Mouse (Mus musculus) limb, embryonic 14.5 days (tissue): ENCODE results near the gene Slc35g3. TPM values are rescaled to one million over a fixed set of nuclear protein-coding genes. Genes with fewer than 3 reads are reported as not detected.

Source experiments
- ATAC-seq: fragments of 200-750 bp; cut with Nextera tagmentation; 2 replicates; pipeline ENCODE4 v1.8.0; 2017; ENCODE audit warnings: low read depth, moderate number of reproducible peaks, moderate TSS enrichment; ENCODE audit not compliant: low FRiP score
- DNase-seq: peaks from one replicate; pipeline ENCODE4 v3.0.0-alpha.2; 2015; ENCODE audit warnings: low spot score
- H3K27ac ChIP-seq: fragments of 300-500 bp; sonication (generic); replicated peaks from 2 replicates; pipeline ENCODE4 v1.5.1; 2014; ENCODE audit warnings: low read depth, mild to moderate bottlenecking, low read length, moderate library complexity, mixed read lengths
- H3K27me3 ChIP-seq: fragments of 300-500 bp; sonication (generic); 2 replicates; pipeline ENCODE4 v1.6.1; 2014; ENCODE audit warnings: low read length, mixed read lengths; ENCODE audit not compliant: control insufficient read depth, insufficient read depth
- H3K36me3 ChIP-seq: fragments of 300-500 bp; sonication (generic); 2 replicates; pipeline ENCODE4 v1.6.1; 2014; ENCODE audit warnings: mild to moderate bottlenecking, low read length, moderate library complexity, mixed read lengths; ENCODE audit not compliant: control insufficient read depth, insufficient read depth
- H3K4me1 ChIP-seq: fragments of 300-500 bp; sonication (generic); 2 replicates; pipeline ENCODE4 v1.6.1; 2014; ENCODE audit warnings: antibody characterized with exemption, low read length, mixed read lengths; ENCODE audit not compliant: control insufficient read depth, insufficient read depth
- H3K4me2 ChIP-seq: fragments of 300-500 bp; sonication (generic); replicated peaks from 2 replicates; pipeline ENCODE4 v1.6.1; 2014; ENCODE audit warnings: low read depth, mild to moderate bottlenecking, low read length, moderate library complexity; ENCODE audit not compliant: severe bottlenecking
- H3K4me3 ChIP-seq: fragments of 300-500 bp; sonication (generic); replicated peaks from 2 replicates; pipeline ENCODE4 v1.5.1; 2014; ENCODE audit warnings: low read length
- H3K9ac ChIP-seq: fragments of 300-500 bp; sonication (generic); 2 replicates; pipeline ENCODE4 v1.6.1; 2014; ENCODE audit warnings: mild to moderate bottlenecking, low read depth, low read length, moderate library complexity; ENCODE audit not compliant: severe bottlenecking
- H3K9me3 ChIP-seq: fragments of 300-500 bp; sonication (generic); 2 replicates; pipeline ENCODE4 v1.6.1; 2016; ENCODE audit warnings: low read length; ENCODE audit not compliant: control insufficient read depth
- POLR2A ChIP-seq: fragments of 200-500 bp; IDR thresholded peaks from 2 replicates; pipeline ENCODE4 v1.8.0; 2012; ENCODE audit warnings: inconsistent platforms, mild to moderate bottlenecking, moderate library complexity, borderline replicate concordance; ENCODE audit not compliant: insufficient read depth, insufficient read length; ENCODE audit errors: extremely low read depth
- WGBS: fragments of 180-500 bp; shearing (Covaris S2); extraction: QIAGEN DNeasy Blood & Tissue Kit; methylation state at CpG from one replicate; pipeline ENCODE4 v1.1.7; 2014; 5-methylcytosine and 5-hydroxymethylcytosine counted together
- polyA plus RNA-seq, 2 experiments: library from polyadenylated mRNA; depleted of rRNA in 1 of 2; stranded (reverse) in 1 of 2; unstranded in 1 of 2; fragments of >200 nt; fragmentation: Nextera tagmentation in 1 of 2; extraction: Ambion mirVana in 1 of 2; gene quantifications; 2 replicates each; pipeline versions ENCODE4 v1.2.1 to v1.2.3; 2012 to 2014

Gene Slc35g3
- polyA plus RNA-seq, 2 experiments = 0.21 to 0.23 TPM

- Histone ChIP-seq H3K4me3 (no peak overlapping the region), H3K9me3 (no peaks in the 10 kb centered on the region), H3K4me1 (0 out of 2 replicates have a peak, but pooled peaks cover 5% of the 10 kb centered on the region), H3K4me2 (no peak overlapping the region), H3K36me3 (no peaks in the 10 kb centered on the region), H3K9ac (no peak overlapping the region), H3K27me3 (no peaks in the 10 kb centered on the region), H3K27ac (no peak overlapping the region)
- no peak for TF ChIP-seq POLR2A
- WGBS = 77% methylated on average over 20 of the region's 20 CpGs
- DNase-seq = no peak
- no peak for ATAC-seq
These were observed 48.7 kb downstream of the Slc35g3 start for GRCm38 (mm10) chr11:69712954-69713672.

- H3K4me2 ChIP-seq = no peak overlapping the region
- peaks cover 3% of the 10 kb centered on the region; the same call in 1 of the 2 replicates for H3K4me1 ChIP-seq
- H3K27ac ChIP-seq = no peak overlapping the region
- no peak for ATAC-seq
- H3K9me3 ChIP-seq = no peaks in the 10 kb centered on the region
- no peak overlapping the region for H3K9ac ChIP-seq
- H3K4me3 ChIP-seq = no peak overlapping the region
- H3K27me3 ChIP-seq = no peaks in the 10 kb centered on the region
- H3K36me3 ChIP-seq = no peaks in the 10 kb centered on the region
- no peak for TF ChIP-seq POLR2A
- DNase-seq = no peak
- WGBS = 88% methylated on average over 2 of the region's 2 CpGs
These were observed 50.7 kb downstream of the Slc35g3 start for GRCm38 (mm10) chr11:69711082-69711481.

GRCm38 (mm10) chr11:69710470-69710869 is 51.3 kb downstream of the Slc35g3 start:
- Histone ChIP-seq H3K27me3 (no peaks in the 10 kb centered on the region), H3K4me1 (no peaks in the 10 kb centered on the region; the same call in 1 of the 2 replicates), H3K9me3 (no peaks in the 10 kb centered on the region), H3K36me3 (no peaks in the 10 kb centered on the region), H3K4me3 (no peak overlapping the region), H3K9ac (no peak overlapping the region), H3K4me2 (no peak overlapping the region), H3K27ac (no peak overlapping the region)
- WGBS = 80% methylated on average over 3 of the region's 3 CpGs
- DNase-seq = no peak
- TF ChIP-seq POLR2A = no peak
- ATAC-seq = no peak

Other genes starting within 250 kb of the Slc35g3 start
Only the 30 nearest of the 43 such genes appear.
- 17.9 and 20.6 TPM in 2 replicates for gene Atp1b2, start 156.0 kb downstream of the Slc35g3 start, polyA plus RNA-seq (2012; rRNA removed)
- gene Atp1b2, start 156.0 kb downstream of the Slc35g3 start, polyA plus RNA-seq (2014; fragmentation: Nextera tagmentation; extraction: Ambion mirVana) = 9.1 and 10.4 TPM in 2 replicates
- 0.05 TPM in 1 of 2 replicates, not detected in the other for gene Shbg, start 144.1 kb downstream of the Slc35g3 start, polyA plus RNA-seq (2012; rRNA removed)
- gene Shbg, start 144.1 kb downstream of the Slc35g3 start, polyA plus RNA-seq (2014; fragmentation: Nextera tagmentation; extraction: Ambion mirVana) = not detected in 2 replicates
- gene Sat2, start 139.9 kb downstream of the Slc35g3 start, polyA plus RNA-seq (2012; rRNA removed) = 14.2 and 21.1 TPM in 2 replicates
- 16.5 and 20.1 TPM in 2 replicates for gene Sat2, start 139.9 kb downstream of the Slc35g3 start, polyA plus RNA-seq (2014; fragmentation: Nextera tagmentation; extraction: Ambion mirVana)
- gene Fxr2, start 129.0 kb downstream of the Slc35g3 start, polyA plus RNA-seq (2012; rRNA removed) = 122 and 125 TPM in 2 replicates
- gene Fxr2, start 129.0 kb downstream of the Slc35g3 start, polyA plus RNA-seq (2014; fragmentation: Nextera tagmentation; extraction: Ambion mirVana) = 28.9 and 33.8 TPM in 2 replicates
- gene Sox15, start 106.7 kb downstream of the Slc35g3 start, polyA plus RNA-seq (2012; rRNA removed) = 1.5 and 2.1 TPM in 2 replicates
- gene Sox15, start 106.7 kb downstream of the Slc35g3 start, polyA plus RNA-seq (2014; fragmentation: Nextera tagmentation; extraction: Ambion mirVana) = 1.0 and 3.0 TPM in 2 replicates
- gene Mpdu1, start 99.3 kb downstream of the Slc35g3 start, polyA plus RNA-seq (2012; rRNA removed) = 117 and 155 TPM in 2 replicates
- 28.9 and 30.8 TPM in 2 replicates for gene Mpdu1, start 99.3 kb downstream of the Slc35g3 start, polyA plus RNA-seq (2014; fragmentation: Nextera tagmentation; extraction: Ambion mirVana)
- gene Cd68, start 95.8 kb downstream of the Slc35g3 start, polyA plus RNA-seq (2012; rRNA removed) = 16.6 and 24.3 TPM in 2 replicates
- gene Cd68, start 95.8 kb downstream of the Slc35g3 start, polyA plus RNA-seq (2014; fragmentation: Nextera tagmentation; extraction: Ambion mirVana) = 20.5 and 24.7 TPM in 2 replicates
- 887 and 919 TPM in 2 replicates for gene Eif4a1, start 89.5 kb downstream of the Slc35g3 start, polyA plus RNA-seq (2012; rRNA removed)
- gene Eif4a1, start 89.5 kb downstream of the Slc35g3 start, polyA plus RNA-seq (2014; fragmentation: Nextera tagmentation; extraction: Ambion mirVana) = 547 and 561 TPM in 2 replicates
- gene Senp3, start 79.9 kb downstream of the Slc35g3 start, polyA plus RNA-seq (2012; rRNA removed) = 172 and 297 TPM in 2 replicates
- gene Senp3, start 79.9 kb downstream of the Slc35g3 start, polyA plus RNA-seq (2014; fragmentation: Nextera tagmentation; extraction: Ambion mirVana) = 95.4 and 99.0 TPM in 2 replicates
- gene Tnfsf13, start 76.2 kb downstream of the Slc35g3 start, polyA plus RNA-seq (2012; rRNA removed) = 4.4 and 5.2 TPM in 2 replicates
- 0.77 and 0.98 TPM in 2 replicates for gene Tnfsf13, start 76.2 kb downstream of the Slc35g3 start, polyA plus RNA-seq (2014; fragmentation: Nextera tagmentation; extraction: Ambion mirVana)
- gene Tnfsf12, start 66.1 kb downstream of the Slc35g3 start, polyA plus RNA-seq (2012; rRNA removed) = 22.9 and 31.6 TPM in 2 replicates
- 13.7 and 15.2 TPM in 2 replicates for gene Tnfsf12, start 66.1 kb downstream of the Slc35g3 start, polyA plus RNA-seq (2014; fragmentation: Nextera tagmentation; extraction: Ambion mirVana)
- gene Tnfsfm13, start 65.9 kb downstream of the Slc35g3 start, polyA plus RNA-seq (2012; rRNA removed) = 3.8 and 6.9 TPM in 2 replicates
- gene Tnfsfm13, start 65.9 kb downstream of the Slc35g3 start, polyA plus RNA-seq (2014; fragmentation: Nextera tagmentation; extraction: Ambion mirVana) = 5.9 and 6.6 TPM in 2 replicates
- gene Polr2a, start 3.3 kb downstream of the Slc35g3 start, polyA plus RNA-seq (2012; rRNA removed) = 76.6 and 100 TPM in 2 replicates
- gene Polr2a, start 3.3 kb downstream of the Slc35g3 start, polyA plus RNA-seq (2014; fragmentation: Nextera tagmentation; extraction: Ambion mirVana) = 40.7 and 45.3 TPM in 2 replicates
- gene Zbtb4, start 3.9 kb upstream of the Slc35g3 start, polyA plus RNA-seq (2012; rRNA removed) = 12.8 and 14.3 TPM in 2 replicates
- gene Zbtb4, start 3.9 kb upstream of the Slc35g3 start, polyA plus RNA-seq (2014; fragmentation: Nextera tagmentation; extraction: Ambion mirVana) = 4.1 and 5.0 TPM in 2 replicates
- 69.4 and 81.0 TPM in 2 replicates for gene Chrnb1, start 34.0 kb upstream of the Slc35g3 start, polyA plus RNA-seq (2012; rRNA removed)
- 14.1 and 19.0 TPM in 2 replicates for gene Chrnb1, start 34.0 kb upstream of the Slc35g3 start, polyA plus RNA-seq (2014; fragmentation: Nextera tagmentation; extraction: Ambion mirVana)
- gene Fgf11, start 39.9 kb upstream of the Slc35g3 start, polyA plus RNA-seq (2012; rRNA removed) = 17.2 and 17.5 TPM in 2 replicates
- gene Fgf11, start 39.9 kb upstream of the Slc35g3 start, polyA plus RNA-seq (2014; fragmentation: Nextera tagmentation; extraction: Ambion mirVana) = 2.2 and 3.4 TPM in 2 replicates
- gene Tmem102, start 43.7 kb upstream of the Slc35g3 start, polyA plus RNA-seq (2012; rRNA removed) = 1.8 TPM in 2 replicates
- gene Tmem102, start 43.7 kb upstream of the Slc35g3 start, polyA plus RNA-seq (2014; fragmentation: Nextera tagmentation; extraction: Ambion mirVana) = 5.4 and 5.9 TPM in 2 replicates
- not detected in 2 replicates for gene Gm39566, start 53.3 kb upstream of the Slc35g3 start, polyA plus RNA-seq (2012; rRNA removed)
- gene Gm39566, start 53.3 kb upstream of the Slc35g3 start, polyA plus RNA-seq (2014; fragmentation: Nextera tagmentation; extraction: Ambion mirVana) = not detected in 2 replicates
- not detected in 2 replicates for gene Spem2, start 56.5 kb upstream of the Slc35g3 start, polyA plus RNA-seq (2012; rRNA removed)
- not detected in 2 replicates for gene Spem2, start 56.5 kb upstream of the Slc35g3 start, polyA plus RNA-seq (2014; fragmentation: Nextera tagmentation; extraction: Ambion mirVana)
- 0.65 and 0.79 TPM in 2 replicates for gene Spem1, start 60.2 kb upstream of the Slc35g3 start, polyA plus RNA-seq (2012; rRNA removed)
- 0.18 TPM in 1 of 2 replicates, not detected in the other for gene Spem1, start 60.2 kb upstream of the Slc35g3 start, polyA plus RNA-seq (2014; fragmentation: Nextera tagmentation; extraction: Ambion mirVana)
- gene Nlgn2, start 75.8 kb upstream of the Slc35g3 start, polyA plus RNA-seq (2012; rRNA removed) = 96.0 and 123 TPM in 2 replicates
- 11.1 and 13.4 TPM in 2 replicates for gene Nlgn2, start 75.8 kb upstream of the Slc35g3 start, polyA plus RNA-seq (2014; fragmentation: Nextera tagmentation; extraction: Ambion mirVana)
- gene Tmem256, start 76.5 kb upstream of the Slc35g3 start, polyA plus RNA-seq (2012; rRNA removed) = 240 and 292 TPM in 2 replicates
- 368 and 382 TPM in 2 replicates for gene Tmem256, start 76.5 kb upstream of the Slc35g3 start, polyA plus RNA-seq (2014; fragmentation: Nextera tagmentation; extraction: Ambion mirVana)
- 190 and 214 TPM in 2 replicates for gene Plscr3, start 84.4 kb upstream of the Slc35g3 start, polyA plus RNA-seq (2012; rRNA removed)
- 137 and 140 TPM in 2 replicates for gene Plscr3, start 84.4 kb upstream of the Slc35g3 start, polyA plus RNA-seq (2014; fragmentation: Nextera tagmentation; extraction: Ambion mirVana)
- gene Tnk1, start 96.8 kb upstream of the Slc35g3 start, polyA plus RNA-seq (2012; rRNA removed) = 2.8 TPM in 2 replicates
- gene Tnk1, start 96.8 kb upstream of the Slc35g3 start, polyA plus RNA-seq (2014; fragmentation: Nextera tagmentation; extraction: Ambion mirVana) = 3.2 and 3.3 TPM in 2 replicates
- not detected in 2 replicates for gene Tmem95, start 116.0 kb upstream of the Slc35g3 start, polyA plus RNA-seq (2012; rRNA removed)
- gene Tmem95, start 116.0 kb upstream of the Slc35g3 start, polyA plus RNA-seq (2014; fragmentation: Nextera tagmentation; extraction: Ambion mirVana) = not detected in 2 replicates
- 5.1 and 5.3 TPM in 2 replicates for gene Kctd11, start 119.4 kb upstream of the Slc35g3 start, polyA plus RNA-seq (2012; rRNA removed)
- 6.0 and 6.5 TPM in 2 replicates for gene Kctd11, start 119.4 kb upstream of the Slc35g3 start, polyA plus RNA-seq (2014; fragmentation: Nextera tagmentation; extraction: Ambion mirVana)
- 2.1 and 2.2 TPM in 2 replicates for gene Acap1, start 133.6 kb upstream of the Slc35g3 start, polyA plus RNA-seq (2012; rRNA removed)
- 2.1 TPM in 2 replicates for gene Acap1, start 133.6 kb upstream of the Slc35g3 start, polyA plus RNA-seq (2014; fragmentation: Nextera tagmentation; extraction: Ambion mirVana)
- gene 2810408A11Rik, start 139.0 kb upstream of the Slc35g3 start, polyA plus RNA-seq (2012; rRNA removed) = 8.6 and 8.9 TPM in 2 replicates
- gene 2810408A11Rik, start 139.0 kb upstream of the Slc35g3 start, polyA plus RNA-seq (2014; fragmentation: Nextera tagmentation; extraction: Ambion mirVana) = 8.9 and 12.3 TPM in 2 replicates
- 74.3 and 74.6 TPM in 2 replicates for gene Neurl4, start 139.1 kb upstream of the Slc35g3 start, polyA plus RNA-seq (2012; rRNA removed)
- gene Neurl4, start 139.1 kb upstream of the Slc35g3 start, polyA plus RNA-seq (2014; fragmentation: Nextera tagmentation; extraction: Ambion mirVana) = 11.4 and 15.0 TPM in 2 replicates
- 94.0 and 110 TPM in 2 replicates for gene Gps2, start 151.9 kb upstream of the Slc35g3 start, polyA plus RNA-seq (2012; rRNA removed)
- gene Gps2, start 151.9 kb upstream of the Slc35g3 start, polyA plus RNA-seq (2014; fragmentation: Nextera tagmentation; extraction: Ambion mirVana) = 67.3 and 74.4 TPM in 2 replicates